Mouse (Mus musculus): ENCODE data around the gene Adig.

DNA sequence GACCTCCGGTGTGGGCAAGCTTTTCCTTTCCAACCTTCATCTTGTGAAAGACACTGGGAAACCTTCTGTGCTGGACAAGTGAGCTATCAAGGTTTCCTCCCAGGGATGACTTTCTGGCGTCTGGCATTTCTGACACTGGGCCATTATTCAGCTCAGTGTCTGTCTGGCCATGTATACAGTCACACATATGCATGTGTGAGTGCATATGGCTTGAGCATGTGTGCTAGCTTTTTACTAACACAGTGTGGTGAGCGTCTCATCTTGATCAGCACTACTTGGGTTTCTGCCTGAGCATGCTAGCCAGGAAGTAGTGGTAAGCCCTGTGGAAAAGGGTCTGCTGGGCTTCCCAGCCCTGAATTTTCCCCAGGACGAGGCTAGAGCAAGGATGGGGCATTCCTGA, 38.9 kb downstream of the Adig start:
- TF ChIP-seq POLR2A (IDR thresholded peaks at IDR 0.05; ENCODE audit: extremely low read depth, insufficient read depth, low read length) (no peak), CTCF (IDR thresholded peaks at IDR 0.05; ENCODE audit: low read depth, low read length) (no peak)
